Mouse (Mus musculus) embryonic facial prominence, embryonic 11.5 days (tissue): ENCODE measurements around the gene Rfx1. TPM values are rescaled to one million over a fixed set of nuclear protein-coding genes. Genes with fewer than 3 reads are reported as not detected.

Experiments
- ATAC-seq: fragments of 200-750 bp; cut with Nextera tagmentation; replicated peaks from 2 replicates; pipeline ENCODE4 v1.8.0; 2017; ENCODE audit warnings: low read depth; ENCODE audit not compliant: insufficient number of reproducible peaks, low FRiP score, low TSS enrichment
- DNase-seq: peaks from one replicate; pipeline ENCODE4 v3.0.0-alpha.2; 2015; ENCODE audit warnings: low spot score
- H3K27ac ChIP-seq: fragments of 300-500 bp; sonication (generic); replicated peaks from 2 replicates; pipeline ENCODE4 v1.5.1; 2014; ENCODE audit warnings: mild to moderate bottlenecking, low read depth, low read length, control low read depth
- H3K27me3 ChIP-seq: fragments of 300-500 bp; sonication (generic); 2 replicates; pipeline ENCODE4 v1.6.1; 2014; ENCODE audit warnings: mild to moderate bottlenecking, low read length, moderate library complexity, mixed read lengths; ENCODE audit not compliant: control insufficient read depth, insufficient read depth
- H3K36me3 ChIP-seq: fragments of 300-500 bp; sonication (generic); replicated peaks from 2 replicates; pipeline ENCODE4 v1.6.1; 2014; ENCODE audit warnings: low read depth, mild to moderate bottlenecking, low read length, moderate library complexity, mixed read lengths; ENCODE audit not compliant: control insufficient read depth, insufficient read depth
- H3K4me1 ChIP-seq: fragments of 300-500 bp; sonication (generic); 2 replicates; pipeline ENCODE4 v1.6.1; 2014; ENCODE audit warnings: low read length, mixed read lengths; ENCODE audit not compliant: control insufficient read depth, insufficient read depth
- H3K4me2 ChIP-seq: fragments of 300-500 bp; sonication (generic); 2 replicates; pipeline ENCODE4 v1.6.1; 2014; ENCODE audit warnings: low read depth, mild to moderate bottlenecking, control low read depth, low read length, moderate library complexity
- H3K4me3 ChIP-seq: fragments of 300-500 bp; sonication (generic); 2 replicates; pipeline ENCODE4 v1.5.1; 2014; ENCODE audit warnings: low read depth, low read length, control low read depth
- H3K9ac ChIP-seq: fragments of 300-500 bp; sonication (generic); replicated peaks from 2 replicates; pipeline ENCODE4 v1.6.1; 2014; ENCODE audit warnings: mild to moderate bottlenecking, control low read depth, low read length
- H3K9me3 ChIP-seq: fragments of 300-500 bp; sonication (generic); replicated peaks from 2 replicates; pipeline ENCODE4 v1.6.1; 2016; ENCODE audit warnings: mild to moderate bottlenecking, low read length, inconsistent platforms, mixed read lengths; ENCODE audit not compliant: control insufficient read depth
- WGBS: fragments of 180-500 bp; shearing (Covaris S2); extraction: QIAGEN DNeasy Blood & Tissue Kit; methylation state at CpG from one replicate; pipeline ENCODE4 v1.1.7; 2014; 5-methylcytosine and 5-hydroxymethylcytosine counted together
- polyA plus RNA-seq: library from polyadenylated mRNA; unstranded; fragments of >200 nt; fragmentation: Nextera tagmentation; extraction: Ambion mirVana; gene quantifications from 2 replicates; pipeline ENCODE4 v1.2.1, GENCODE M21; 2014

Gene Rfx1
- polyA plus RNA-seq, 1 experiment from 2014 or later, result 7.5 TPM

DNA sequence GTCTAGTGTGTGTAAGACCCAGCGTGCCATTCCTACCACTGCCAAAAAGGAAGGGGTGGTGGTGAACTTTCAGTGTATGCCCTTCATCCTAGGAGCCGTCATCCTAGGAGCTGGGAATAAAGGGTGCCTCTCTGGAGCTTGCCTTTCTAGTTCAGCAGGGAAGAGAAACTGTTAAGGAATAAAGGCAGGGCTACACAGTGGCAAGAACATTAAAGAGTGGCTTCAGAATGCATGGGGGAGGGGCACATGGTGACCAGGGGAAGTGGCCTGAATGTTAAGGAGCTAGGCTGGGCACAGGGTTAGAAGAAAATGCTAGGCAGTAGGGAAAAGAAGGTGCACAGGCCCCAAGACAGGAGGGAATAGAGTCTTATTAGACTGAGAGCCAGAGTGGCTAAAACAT lies 3.1 kb downstream of the Rfx1 start:
- Histone ChIP-seq H3K27ac (no peak overlapping the region), H3K27me3 (no peaks in the 10 kb centered on the region), H3K4me1 (peaks cover 2% of the 10 kb centered on the region; the same call in 1 of the 2 replicates), H3K4me3 (no peak overlapping the region), H3K9me3 (no peaks in the 10 kb centered on the region), H3K4me2 (no peak overlapping the region), H3K36me3 (no peaks in the 10 kb centered on the region), H3K9ac (no peak overlapping the region)
- DNase-seq (no peak), ATAC-seq (no peak)
- 79% methylated on average over 2 of the region's 2 CpGs for WGBS

DNA sequence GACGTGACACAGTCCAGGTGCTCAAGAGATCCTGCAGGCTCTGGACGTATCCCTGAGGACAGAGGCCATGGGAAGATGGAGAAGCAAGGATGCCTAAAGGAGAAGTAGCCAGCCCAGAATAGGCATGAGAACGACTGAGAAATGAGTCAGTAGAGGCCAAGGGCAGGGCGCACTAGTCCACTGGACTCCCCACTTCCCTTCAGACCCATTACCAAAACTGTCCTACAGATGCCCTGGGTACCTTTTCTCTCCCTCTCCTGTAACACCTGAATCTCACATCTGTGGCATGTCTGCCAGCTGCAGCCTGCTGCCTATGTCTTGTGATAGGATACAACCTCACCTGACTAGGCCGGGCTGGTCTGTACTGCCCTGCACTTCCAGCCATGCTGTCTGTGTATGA lies 3.6 kb downstream of the Rfx1 start:
- Histone ChIP-seq H3K9ac (no peak overlapping the region), H3K36me3 (no peaks in the 10 kb centered on the region), H3K27ac (no peak overlapping the region), H3K9me3 (no peaks in the 10 kb centered on the region), H3K4me3 (no peak overlapping the region), H3K4me1 (peaks cover 2% of the 10 kb centered on the region; the same call in 1 of the 2 replicates), H3K27me3 (no peaks in the 10 kb centered on the region), H3K4me2 (no peak overlapping the region)
- no peak for ATAC-seq
- DNase-seq, result no peak
- WGBS, result 89% methylated on average over 5 of the region's 5 CpGs

DNA sequence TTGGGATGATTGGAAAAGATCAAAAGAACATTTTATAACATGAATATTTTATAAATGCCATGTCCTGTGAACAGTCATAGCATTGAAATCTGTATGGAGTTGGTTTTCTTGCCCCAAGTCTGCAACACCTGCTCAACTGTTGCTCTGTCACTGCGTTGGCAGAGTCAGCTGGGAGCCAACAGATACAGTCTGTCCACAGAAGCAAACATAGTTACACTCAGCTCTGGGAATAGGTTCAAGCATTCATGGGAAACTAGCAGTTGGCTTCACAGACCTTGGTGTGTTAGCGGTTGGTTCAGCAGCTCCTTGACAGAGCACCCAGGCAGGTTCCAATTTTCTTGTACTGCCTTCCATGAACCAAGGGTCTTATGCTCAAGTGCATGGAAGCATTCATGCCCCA lies 4.0 kb downstream of the Rfx1 start:
- 87% methylated on average over 2 of the region's 2 CpGs for WGBS
- no peak overlapping the region for H3K27ac ChIP-seq
- H3K4me1 ChIP-seq, result peaks cover 2% of the 10 kb centered on the region; the same call in 1 of the 2 replicates

DNA sequence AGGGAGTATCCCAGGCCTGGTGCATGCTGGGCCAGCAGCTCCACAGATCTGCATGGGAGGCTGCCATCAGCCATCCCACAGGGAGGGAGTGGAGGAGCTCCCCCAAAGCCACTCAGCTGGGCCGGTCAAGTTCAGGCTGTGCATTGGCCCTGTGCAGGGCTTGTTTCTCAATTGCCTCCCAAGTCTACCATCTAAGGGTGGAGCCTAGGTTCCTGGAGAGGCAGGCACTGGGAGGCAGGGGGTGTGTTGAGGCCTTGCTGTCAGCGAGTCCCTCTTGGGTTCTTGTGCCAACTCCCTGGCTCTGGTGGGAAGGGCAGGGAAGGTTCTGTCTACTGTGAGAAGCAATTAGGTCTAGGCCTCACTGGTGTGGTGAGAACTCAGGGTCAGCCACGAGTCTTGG lies 5.3 kb downstream of the Rfx1 start:
- Histone ChIP-seq H3K9me3 (no peaks in the 10 kb centered on the region), H3K27ac (no peak overlapping the region), H3K36me3 (no peaks in the 10 kb centered on the region), H3K9ac (no peak overlapping the region), H3K4me3 (no peak overlapping the region), H3K27me3 (no peaks in the 10 kb centered on the region), H3K4me1 (peaks cover 2% of the 10 kb centered on the region; the same call in 1 of the 2 replicates), H3K4me2 (no peak overlapping the region)
- DNase-seq (no peak), ATAC-seq (no peak)
- 74% methylated on average over 3 of the region's 3 CpGs for WGBS

More for the DNA sequence above, 4.0 kb downstream of the Rfx1 start:
- H3K36me3 ChIP-seq, result no peaks in the 10 kb centered on the region
- no peak overlapping the region for H3K4me2 ChIP-seq
- H3K4me3 ChIP-seq, result no peak overlapping the region
- ATAC-seq, result no peak
- no peaks in the 10 kb centered on the region for H3K27me3 ChIP-seq
- H3K9ac ChIP-seq, result no peak overlapping the region
- DNase-seq, result no peak
- H3K9me3 ChIP-seq, result no peaks in the 10 kb centered on the region

DNA sequence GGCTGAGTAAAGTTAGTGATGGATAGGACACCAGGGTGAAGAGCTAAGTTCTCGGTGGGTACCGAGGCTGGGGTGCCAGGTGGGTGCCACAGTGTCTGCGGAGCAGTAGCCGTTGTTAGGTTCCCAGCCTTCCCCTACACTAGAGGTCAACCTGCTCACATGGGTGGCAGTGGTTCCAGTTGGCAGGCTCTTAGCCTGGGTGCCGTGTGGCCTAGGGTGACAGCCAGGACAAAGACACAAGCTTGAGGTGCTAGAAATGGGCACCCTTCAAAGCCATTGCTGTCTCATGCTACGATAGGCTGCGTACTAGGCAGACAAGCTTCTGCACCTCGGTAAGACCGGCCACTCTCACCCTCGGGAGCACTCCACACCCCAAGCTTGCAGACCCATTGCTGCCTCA lies 5.7 kb downstream of the Rfx1 start:
- ATAC-seq, result no peak
- no peak overlapping the region for H3K4me2 ChIP-seq
- H3K27me3 ChIP-seq, result no peaks in the 10 kb centered on the region
- H3K4me3 ChIP-seq, result no peak overlapping the region
- WGBS, result 88% methylated on average over 10 of the region's 10 CpGs
- peaks cover 2% of the 10 kb centered on the region; the same call in 1 of the 2 replicates for H3K4me1 ChIP-seq
- no peak overlapping the region for H3K27ac ChIP-seq
- no peak overlapping the region; the same call in 1 of the 2 replicates for H3K9ac ChIP-seq
- H3K36me3 ChIP-seq, result no peaks in the 10 kb centered on the region
- DNase-seq, result no peak
- no peaks in the 10 kb centered on the region for H3K9me3 ChIP-seq

DNA sequence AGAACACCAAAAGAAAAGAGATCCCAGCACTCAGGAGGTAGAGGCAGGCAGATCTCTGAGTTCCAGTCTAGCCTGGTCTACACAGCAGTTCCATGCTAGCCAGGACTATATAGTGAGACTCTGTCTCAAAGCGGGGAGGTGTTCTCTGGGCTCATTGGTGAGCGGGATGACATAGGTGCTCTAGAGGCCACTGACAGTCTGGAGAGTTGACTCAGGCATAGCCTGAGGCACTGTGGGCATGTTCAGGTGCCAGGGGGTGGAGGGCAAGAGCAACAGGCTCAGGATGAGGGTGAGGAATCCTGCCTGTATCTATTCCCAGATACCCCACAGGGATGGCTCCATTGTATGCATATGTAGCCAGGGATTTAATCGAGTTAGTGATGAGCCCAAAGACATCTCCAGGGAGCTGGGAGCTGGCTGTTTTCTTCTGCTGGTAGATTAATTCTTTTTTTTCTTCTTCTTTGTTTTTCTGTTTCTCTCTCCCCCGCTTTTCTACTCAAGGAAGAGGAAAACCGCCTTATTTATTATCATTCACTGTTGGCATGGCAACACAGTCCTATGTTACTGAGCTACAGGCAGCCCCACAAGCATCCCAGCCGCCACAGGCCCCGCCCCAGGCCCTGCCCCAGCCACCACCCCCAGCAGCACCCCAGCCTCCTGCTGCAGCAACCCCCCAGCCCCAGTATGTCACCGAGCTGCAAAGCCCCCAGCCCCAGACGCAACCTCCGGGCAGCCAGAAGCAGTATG lies 6.8 kb downstream of the Rfx1 start:
- DNase-seq (no peak), ATAC-seq (no peak)
- Histone ChIP-seq H3K4me2 (no peak overlapping the region), H3K9me3 (no peaks in the 10 kb centered on the region), H3K4me1 (peaks cover 2% of the 10 kb centered on the region; the same call in 1 of the 2 replicates), H3K27ac (no peak overlapping the region), H3K36me3 (no peaks in the 10 kb centered on the region), H3K9ac (no peak overlapping the region), H3K27me3 (no peaks in the 10 kb centered on the region), H3K4me3 (no peak overlapping the region)
- 64% methylated on average over 10 of the region's 10 CpGs for WGBS

DNA sequence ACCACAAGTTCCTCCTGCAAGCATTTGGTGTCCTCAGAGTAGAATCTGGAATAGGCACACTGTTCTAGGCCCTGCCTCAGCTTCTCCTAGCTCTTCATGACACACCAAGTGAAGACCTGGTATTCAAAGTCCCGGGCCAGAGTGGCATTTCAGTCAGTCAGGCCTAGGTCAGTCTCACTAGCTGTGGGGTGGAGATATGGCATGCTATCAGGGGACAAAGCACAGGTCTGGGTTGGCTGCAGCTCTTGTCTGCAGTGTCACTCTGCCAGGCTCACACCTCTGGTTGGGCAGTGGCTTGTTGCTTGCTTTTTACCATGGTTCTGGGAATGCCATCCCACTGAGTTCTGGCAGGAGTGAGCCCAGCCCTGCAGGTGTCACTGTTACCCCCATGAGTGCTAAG lies 9.8 kb downstream of the Rfx1 start:
- H3K9ac ChIP-seq, result no peak overlapping the region
- H3K27me3 ChIP-seq, result no peaks in the 10 kb centered on the region
- no peaks in the 10 kb centered on the region for H3K36me3 ChIP-seq
- no peak overlapping the region for H3K4me2 ChIP-seq
- ATAC-seq (no peak), DNase-seq (no peak)
- no peak overlapping the region for H3K4me3 ChIP-seq
- no peaks in the 10 kb centered on the region for H3K9me3 ChIP-seq
- no peaks in the 10 kb centered on the region for H3K4me1 ChIP-seq
- 79% methylated on average over 1 of the region's 1 CpGs for WGBS
- H3K27ac ChIP-seq, result no peak overlapping the region

DNA sequence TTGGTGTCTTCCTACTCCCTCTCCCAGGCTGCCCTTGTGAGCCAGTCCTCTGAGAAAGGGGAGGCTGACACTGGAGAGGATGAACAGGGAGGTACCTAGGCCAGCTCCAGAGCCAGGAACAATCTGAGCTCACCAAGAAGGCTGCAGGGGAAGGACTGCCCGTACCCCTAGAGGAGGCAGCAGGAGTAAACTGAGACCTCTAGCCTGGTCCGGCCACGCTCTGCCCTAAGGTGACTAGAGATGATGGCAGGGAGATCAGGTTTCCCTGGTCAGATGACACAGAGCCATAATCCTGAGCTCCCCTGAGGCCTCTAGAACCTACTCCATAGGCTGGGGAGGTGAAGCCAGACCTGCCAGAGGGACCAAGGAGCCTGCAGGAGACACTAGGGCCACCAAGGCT lies 10.2 kb downstream of the Rfx1 start:
- Histone ChIP-seq H3K9me3 (no peaks in the 10 kb centered on the region), H3K36me3 (no peaks in the 10 kb centered on the region), H3K27me3 (no peaks in the 10 kb centered on the region), H3K4me3 (no peak overlapping the region), H3K4me1 (no peaks in the 10 kb centered on the region), H3K9ac (no peak overlapping the region), H3K4me2 (no peak overlapping the region), H3K27ac (no peak overlapping the region)
- no peak for DNase-seq
- 47% methylated on average over 3 of the region's 3 CpGs for WGBS
- ATAC-seq, result no peak
